Mouse (Mus musculus) forebrain, embryonic 15.5 days (tissue): Measurements from ENCODE around the gene Trim62. TPM values are rescaled to one million over a fixed set of nuclear protein-coding genes. Genes with fewer than 3 reads are reported as not detected.
A peak's percentile ranks its signal among the peaks of the same experiment; 100 is the strongest.

Source experiments
- ATAC-seq: fragments of 200-750 bp; cut with Nextera tagmentation; replicated peaks from 2 replicates; pipeline ENCODE4 v1.8.0; 2017; ENCODE audit warnings: mild to moderate bottlenecking, moderate TSS enrichment, moderate library complexity
- H3K27ac ChIP-seq: fragments of 300-500 bp; sonication (generic); replicated peaks from 2 replicates; pipeline ENCODE4 v1.5.1; 2015; ENCODE audit warnings: mild to moderate bottlenecking, inconsistent platforms
- H3K27me3 ChIP-seq: fragments of 300-500 bp; sonication (generic); 2 replicates; pipeline ENCODE4 v1.6.1; 2015; ENCODE audit warnings: inconsistent platforms
- H3K36me3 ChIP-seq: fragments of 300-500 bp; sonication (generic); 2 replicates; pipeline ENCODE4 v1.6.1; 2015; ENCODE audit warnings: mild to moderate bottlenecking, inconsistent platforms
- H3K4me1 ChIP-seq: fragments of 300-500 bp; sonication (generic); 2 replicates; pipeline ENCODE4 v1.6.1; 2015; ENCODE audit warnings: inconsistent platforms
- H3K4me2 ChIP-seq: fragments of 300-500 bp; sonication (generic); replicated peaks from 2 replicates; pipeline ENCODE4 v1.6.1; 2015; ENCODE audit warnings: mild to moderate bottlenecking, inconsistent platforms
- H3K4me3 ChIP-seq: fragments of 300-500 bp; sonication (generic); 2 replicates; pipeline ENCODE4 v1.5.1; 2015; ENCODE audit warnings: mild to moderate bottlenecking, inconsistent platforms
- H3K9ac ChIP-seq: fragments of 300-500 bp; sonication (generic); replicated peaks from 2 replicates; pipeline ENCODE4 v1.6.1; 2015; ENCODE audit warnings: mild to moderate bottlenecking, inconsistent platforms
- H3K9me3 ChIP-seq: fragments of 300-500 bp; sonication (generic); 2 replicates; pipeline ENCODE4 v1.6.1; 2016; ENCODE audit warnings: inconsistent platforms
- whole genome bisulfite sequencing: fragments of 180-500 bp; shearing (Covaris S2); methylation state at CpG from one replicate; pipeline ENCODE4 v1.1.7; 2015; ENCODE audit warnings: mixed read lengths; 5-methylcytosine and 5-hydroxymethylcytosine counted together
- polyA plus RNA-seq: library from polyadenylated mRNA; unstranded; fragments of >200 nt; fragmentation: Nextera tagmentation; extraction: Ambion mirVana; gene quantifications from 2 replicates; pipeline ENCODE4 v1.2.1, GENCODE M21; 2015

Trim62 gene
- polyA plus RNA-seq: 9.5 and 10.5 TPM in 2 replicates

DNA sequence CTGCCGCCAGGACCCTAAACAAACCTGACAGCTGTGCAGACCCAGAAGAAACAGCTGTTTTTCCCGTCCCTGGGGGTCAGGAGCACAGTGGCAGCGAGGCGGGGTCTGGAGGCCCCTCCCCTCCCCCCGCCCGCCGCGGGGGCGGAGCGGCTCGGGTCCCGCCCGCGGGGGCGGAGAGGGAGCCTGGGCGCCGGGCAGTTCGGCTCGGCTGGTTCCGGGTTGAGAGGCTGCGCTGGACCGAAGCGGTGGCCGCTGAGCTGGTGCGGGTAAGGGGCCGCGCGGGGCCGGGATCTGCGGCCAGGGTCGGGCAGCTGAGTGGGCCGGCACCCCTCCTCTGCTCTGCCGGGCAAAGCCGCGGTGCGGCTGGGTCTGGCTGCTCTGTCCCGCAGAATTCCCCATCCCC, at the start of gene Trim62:
TSS of gene Trim62 (plus strand) at position 202 of the 403 bp plus-strand sequence.
- no peaks in the 10 kb centered on the region for H3K9me3 ChIP-seq
- no peaks in the 10 kb centered on the region for H3K36me3 ChIP-seq
- under 1% methylated on average over 37 of the region's 37 CpGs for WGBS
- ATAC-seq: peak; percentile 63
- no peaks in the 10 kb centered on the region for H3K27me3 ChIP-seq
- peak within 1 kb of the TSS; percentile 65 for H3K4me3 ChIP-seq
- peak within 1 kb of the TSS; percentile 64 for H3K27ac ChIP-seq
- H3K9ac ChIP-seq: peak within 1 kb of the TSS; percentile 76
- peak within 1 kb of the TSS; percentile 98 for H3K4me2 ChIP-seq
- H3K4me1 ChIP-seq: peaks cover 48% of the 10 kb centered on the region

DNA sequence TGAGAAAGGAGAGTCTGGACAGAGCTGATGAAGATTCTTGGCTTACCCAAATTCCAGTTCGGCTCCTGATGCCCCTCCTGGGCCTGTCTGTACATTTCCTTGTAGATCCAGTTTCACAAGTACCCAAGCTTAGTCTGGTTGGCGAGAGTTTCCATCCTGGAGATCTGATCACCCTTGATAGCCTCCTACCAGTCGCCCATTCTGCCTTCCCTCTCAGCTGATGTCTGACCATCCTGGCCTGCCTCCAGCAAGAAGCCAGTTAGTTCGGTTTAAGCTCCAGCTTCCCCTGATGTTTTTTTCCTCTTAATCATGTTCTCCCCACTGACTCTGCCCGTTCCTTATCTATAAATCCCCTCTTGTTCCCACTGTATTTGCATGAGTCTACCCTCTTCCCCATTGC, 45.2 kb upstream of the Trim62 start:
- ATAC-seq: no peak
- 76% methylated on average over 5 of the region's 5 CpGs for WGBS
- Histone ChIP-seq H3K9me3 (no peaks in the 10 kb centered on the region), H3K9ac (no peak overlapping the region), H3K36me3 (no peaks in the 10 kb centered on the region), H3K4me3 (no peak overlapping the region), H3K4me1 (peaks cover 12% of the 10 kb centered on the region; the same call in 1 of the 2 replicates), H3K27me3 (no peaks in the 10 kb centered on the region), H3K4me2 (no peak overlapping the region), H3K27ac (no peak overlapping the region)

DNA sequence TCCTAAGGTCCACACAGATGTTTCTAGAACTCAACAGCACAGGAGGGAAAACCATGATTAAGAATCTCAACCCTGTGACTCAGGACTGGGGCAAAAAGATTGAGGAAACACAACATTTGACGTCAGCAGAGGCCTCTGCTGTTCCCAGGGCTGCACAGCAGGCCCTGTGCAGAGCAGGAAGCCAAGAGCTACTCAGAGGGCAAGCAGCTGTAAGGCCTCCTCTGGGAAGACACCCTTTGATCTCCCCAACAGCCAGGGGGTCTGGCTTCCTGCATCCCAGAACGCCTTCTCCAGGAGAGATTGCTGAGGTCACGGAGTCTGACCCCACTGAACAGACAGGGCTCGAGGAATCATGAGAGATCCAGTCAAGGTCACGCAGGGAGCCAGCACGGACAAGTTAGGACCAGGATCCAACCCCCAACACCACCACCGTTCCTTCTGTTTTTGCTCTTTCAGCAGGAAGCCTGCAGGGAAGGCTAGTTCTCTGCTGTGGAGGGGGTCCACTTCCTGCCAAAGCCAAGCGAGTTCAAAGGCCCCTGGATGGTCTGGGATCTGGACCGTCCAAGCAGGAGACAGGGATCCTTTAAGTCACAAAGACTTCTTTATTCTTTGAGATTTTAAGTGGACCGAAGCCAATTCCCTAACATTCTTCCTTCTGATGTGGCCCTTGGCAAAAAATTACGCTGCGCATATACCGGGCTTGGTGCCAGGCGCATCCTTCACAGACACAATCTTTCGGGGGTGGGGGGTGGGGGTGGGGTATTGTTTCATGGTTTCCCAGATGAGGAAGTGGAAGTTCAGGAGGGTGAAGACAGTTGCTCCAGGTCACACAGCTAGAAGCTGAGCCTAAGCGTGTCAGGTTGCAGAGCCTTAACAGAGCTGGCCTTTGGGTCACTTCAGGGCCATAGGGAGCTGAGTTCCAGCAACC, 43.3 kb upstream of the Trim62 start:
- H3K27me3 ChIP-seq: no peaks in the 10 kb centered on the region
- peak overlapping the region; percentile 56 for H3K27ac ChIP-seq
- no peak overlapping the region for H3K4me2 ChIP-seq
- WGBS: 53% methylated on average over 16 of the region's 16 CpGs
- H3K9ac ChIP-seq: no peak overlapping the region
- peaks cover 18% of the 10 kb centered on the region for H3K4me1 ChIP-seq
- no peaks in the 10 kb centered on the region for H3K9me3 ChIP-seq
- ATAC-seq: no peak
- no peaks in the 10 kb centered on the region for H3K36me3 ChIP-seq
- no peak overlapping the region for H3K4me3 ChIP-seq

DNA sequence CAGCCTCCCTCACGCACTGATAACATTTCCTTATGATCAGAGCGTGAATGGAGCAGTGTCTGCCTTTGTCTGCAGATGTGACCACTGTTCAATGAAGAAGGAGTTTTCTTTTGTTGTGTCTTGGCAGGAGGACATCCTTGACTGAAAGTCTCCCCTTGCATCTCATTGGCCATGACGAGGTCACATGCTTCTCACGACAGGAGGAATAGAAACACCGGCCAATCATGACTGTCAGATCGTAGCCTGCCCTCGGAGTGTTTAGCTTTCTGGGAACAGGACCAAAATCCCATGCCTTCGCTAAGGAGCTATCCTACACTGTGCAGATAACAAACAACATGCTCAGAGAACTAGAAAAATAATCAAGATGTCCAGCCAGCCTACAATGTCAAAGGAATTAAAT, 42.1 kb upstream of the Trim62 start:
- Histone ChIP-seq H3K4me2 (no peak overlapping the region), H3K36me3 (no peaks in the 10 kb centered on the region), H3K9ac (no peak overlapping the region), H3K9me3 (no peaks in the 10 kb centered on the region), H3K27ac (no peak overlapping the region), H3K4me1 (peaks cover 28% of the 10 kb centered on the region), H3K27me3 (no peaks in the 10 kb centered on the region), H3K4me3 (no peak overlapping the region)
- 30% methylated on average over 8 of the region's 8 CpGs for WGBS
- ATAC-seq: no peak; the same call in 1 of the 2 replicates

DNA sequence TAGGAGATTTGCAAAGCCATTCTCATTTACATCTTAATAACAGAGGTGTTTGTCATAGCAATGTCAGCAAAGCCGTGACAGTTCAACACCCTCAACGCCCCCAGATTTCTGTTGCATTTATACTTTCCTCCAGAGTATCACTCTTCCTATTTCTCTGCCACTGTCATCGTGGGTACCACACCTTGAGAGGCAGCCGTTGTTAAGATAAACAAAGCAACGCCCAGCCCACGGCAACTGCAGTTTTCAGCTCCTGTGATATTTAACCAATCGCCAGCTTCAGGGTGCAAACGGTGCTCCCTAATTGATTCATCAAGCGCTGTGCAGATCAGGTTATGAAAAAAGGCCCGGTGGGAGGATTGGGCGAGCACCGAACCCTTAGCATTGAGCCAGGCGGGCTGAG, 38.8 kb upstream of the Trim62 start:
- H3K4me3 ChIP-seq: no peak overlapping the region
- no peak overlapping the region for H3K9ac ChIP-seq
- no peaks in the 10 kb centered on the region for H3K36me3 ChIP-seq
- H3K27me3 ChIP-seq: no peaks in the 10 kb centered on the region
- no peak overlapping the region for H3K4me2 ChIP-seq
- no peak for ATAC-seq
- H3K4me1 ChIP-seq: peaks cover 29% of the 10 kb centered on the region
- H3K9me3 ChIP-seq: no peaks in the 10 kb centered on the region
- 35% methylated on average over 13 of the region's 13 CpGs for WGBS
- peak overlapping the region; percentile 49; the same call in 1 of the 2 replicates for H3K27ac ChIP-seq

DNA sequence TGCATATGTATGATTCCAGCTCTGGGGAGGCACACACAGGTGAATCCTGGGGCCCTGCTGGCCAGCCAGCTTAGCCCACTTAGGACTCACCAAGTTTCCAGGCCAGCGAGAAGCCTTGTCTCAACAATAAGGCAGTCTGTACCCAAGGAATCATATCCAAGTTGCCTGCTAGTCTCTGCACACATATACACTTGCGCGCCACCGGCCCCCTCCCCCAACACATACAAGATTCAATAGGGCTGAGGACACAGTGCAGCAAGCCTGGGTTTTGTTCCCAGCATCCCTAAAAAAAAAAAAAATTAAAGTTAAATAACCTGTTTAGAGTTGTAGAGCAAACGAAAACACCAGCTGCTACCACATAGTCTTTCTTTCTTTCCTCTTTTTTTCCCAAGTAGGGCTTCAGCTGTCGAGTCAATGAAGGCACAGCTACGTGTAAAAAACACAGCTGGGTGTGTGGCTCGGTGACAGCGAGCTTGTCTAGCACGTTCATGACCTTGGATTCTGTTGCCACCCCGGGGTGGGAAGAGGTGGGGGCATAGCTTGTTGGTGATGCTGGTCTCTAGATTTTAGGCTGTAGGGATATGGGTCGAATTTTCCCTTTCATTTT, 37.9 kb upstream of the Trim62 start:
- WGBS: 38% methylated on average over 12 of the region's 12 CpGs
- Histone ChIP-seq H3K27me3 (no peaks in the 10 kb centered on the region), H3K4me2 (no peak overlapping the region), H3K36me3 (no peaks in the 10 kb centered on the region), H3K4me3 (no peak overlapping the region), H3K27ac (peak overlapping the region; percentile 49; the same call in 1 of the 2 replicates), H3K9me3 (no peaks in the 10 kb centered on the region), H3K9ac (no peak overlapping the region), H3K4me1 (peaks cover 21% of the 10 kb centered on the region)
- peak; percentile 78 for ATAC-seq

DNA sequence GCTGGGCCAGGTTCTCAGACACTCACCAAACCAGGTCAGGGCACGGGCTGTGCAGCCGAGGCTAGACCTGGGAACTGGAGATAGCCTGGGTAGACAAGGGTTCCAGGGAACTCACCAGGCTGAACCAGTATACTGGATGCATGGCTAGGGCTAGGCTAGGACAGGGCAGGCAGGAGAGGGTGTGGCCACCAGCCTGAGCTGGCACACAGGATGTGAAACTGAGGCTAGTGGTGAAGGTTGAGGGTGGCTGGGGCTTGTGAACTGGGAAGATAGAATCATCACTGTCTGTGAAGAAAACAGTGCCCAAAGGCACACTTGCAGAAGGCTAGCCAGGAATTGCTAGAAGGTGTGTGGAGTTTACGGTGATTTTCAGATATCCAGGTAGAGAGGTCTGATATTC, 34.4 kb upstream of the Trim62 start:
- peaks cover 23% of the 10 kb centered on the region for H3K4me1 ChIP-seq
- no peaks in the 10 kb centered on the region for H3K27me3 ChIP-seq
- no peaks in the 10 kb centered on the region for H3K36me3 ChIP-seq
- no peak for ATAC-seq
- H3K4me2 ChIP-seq: no peak overlapping the region
- no peak overlapping the region for H3K4me3 ChIP-seq
- H3K27ac ChIP-seq: no peak overlapping the region
- 91% methylated on average over 3 of the region's 3 CpGs for WGBS
- no peak overlapping the region for H3K9ac ChIP-seq
- no peaks in the 10 kb centered on the region for H3K9me3 ChIP-seq

DNA sequence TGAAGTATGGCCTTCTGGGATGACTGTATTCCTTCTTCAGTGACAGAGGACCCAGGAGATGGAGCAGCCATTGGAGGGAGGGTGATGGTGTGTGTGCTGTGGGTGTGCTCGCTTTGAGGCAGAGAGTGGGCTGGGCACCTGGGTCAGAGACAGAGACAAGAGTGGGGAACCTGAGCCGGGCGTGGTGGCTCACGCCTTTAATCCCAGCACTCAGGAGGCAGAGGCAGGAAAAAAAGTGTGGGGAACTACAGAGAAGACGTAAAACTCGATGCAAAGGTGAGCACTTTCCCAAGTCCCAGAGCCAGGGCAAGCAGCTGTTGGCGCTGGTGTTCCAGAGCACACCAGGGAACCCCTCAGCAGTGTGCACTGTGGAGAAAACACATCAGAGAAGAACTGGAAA, 33.7 kb upstream of the Trim62 start:
- Histone ChIP-seq H3K36me3 (no peaks in the 10 kb centered on the region), H3K27me3 (no peaks in the 10 kb centered on the region), H3K9me3 (no peaks in the 10 kb centered on the region), H3K27ac (no peak overlapping the region), H3K4me2 (no peak overlapping the region), H3K4me3 (no peak overlapping the region), H3K9ac (no peak overlapping the region), H3K4me1 (peaks cover 21% of the 10 kb centered on the region)
- ATAC-seq: no peak
- 77% methylated on average over 7 of the region's 7 CpGs for WGBS

DNA sequence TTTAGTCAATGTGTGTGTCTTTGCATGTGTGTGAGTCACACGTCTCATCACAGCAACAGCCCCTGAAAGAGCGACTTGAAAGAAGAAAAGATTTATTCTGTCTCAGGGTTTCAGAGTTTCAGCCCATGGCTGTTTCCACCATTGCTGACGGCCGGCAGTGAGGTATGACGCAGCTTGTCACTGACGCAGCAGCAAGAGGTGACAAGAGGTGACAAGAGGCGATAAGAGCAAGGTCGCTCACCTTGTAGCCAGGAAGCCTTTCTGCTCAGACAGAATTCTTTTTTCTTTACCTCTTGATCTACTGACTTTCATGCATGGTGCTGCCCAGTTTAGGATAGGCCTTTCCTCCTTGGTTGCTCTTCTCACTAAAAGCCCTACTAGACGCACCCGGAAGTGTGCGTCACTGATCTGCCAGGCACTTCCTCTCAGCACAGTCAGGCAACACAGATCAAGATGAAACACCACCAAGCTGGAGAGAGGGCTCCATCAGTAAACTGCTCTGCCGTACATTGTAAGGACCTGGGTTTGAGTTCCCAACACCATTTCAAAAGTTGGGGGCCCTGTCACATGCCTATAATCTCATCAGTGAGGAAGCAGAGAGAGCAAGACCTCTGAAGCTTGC, 31.0 kb upstream of the Trim62 start:
- no peaks in the 10 kb centered on the region for H3K36me3 ChIP-seq
- no peak overlapping the region for H3K4me3 ChIP-seq
- WGBS: 90% methylated on average over 12 of the region's 12 CpGs
- H3K9ac ChIP-seq: no peak overlapping the region
- H3K27ac ChIP-seq: no peak overlapping the region
- ATAC-seq: no peak
- H3K4me1 ChIP-seq: peaks cover 8% of the 10 kb centered on the region; the same call in 1 of the 2 replicates
- no peak overlapping the region for H3K4me2 ChIP-seq
- H3K27me3 ChIP-seq: no peaks in the 10 kb centered on the region
- no peaks in the 10 kb centered on the region for H3K9me3 ChIP-seq

DNA sequence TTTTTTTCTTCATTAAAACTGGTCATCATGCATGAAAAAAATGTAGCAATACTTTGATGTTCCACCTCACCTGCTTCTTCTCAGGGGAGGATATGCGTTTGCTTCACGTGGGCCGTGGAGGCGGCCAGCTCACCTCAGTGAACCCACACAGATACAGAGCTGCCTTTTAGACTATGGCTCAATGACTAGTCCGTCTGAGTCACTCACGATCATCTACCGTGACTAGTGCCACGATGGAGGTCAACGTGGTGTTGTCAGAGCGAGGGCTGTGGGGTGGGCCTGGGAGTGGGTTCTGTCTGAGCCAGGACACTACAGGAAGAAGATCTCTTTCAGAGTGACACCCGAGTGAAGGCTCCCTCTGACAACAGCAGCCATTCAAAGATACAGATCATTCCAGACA, 30.3 kb upstream of the Trim62 start:
- H3K27ac ChIP-seq: no peak overlapping the region
- no peaks in the 10 kb centered on the region for H3K36me3 ChIP-seq
- H3K4me2 ChIP-seq: no peak overlapping the region
- H3K4me3 ChIP-seq: no peak overlapping the region
- WGBS: 82% methylated on average over 11 of the region's 11 CpGs
- H3K4me1 ChIP-seq: peaks cover 8% of the 10 kb centered on the region; the same call in 1 of the 2 replicates
- H3K9ac ChIP-seq: no peak overlapping the region
- no peaks in the 10 kb centered on the region for H3K9me3 ChIP-seq
- no peaks in the 10 kb centered on the region for H3K27me3 ChIP-seq
- no peak for ATAC-seq

DNA sequence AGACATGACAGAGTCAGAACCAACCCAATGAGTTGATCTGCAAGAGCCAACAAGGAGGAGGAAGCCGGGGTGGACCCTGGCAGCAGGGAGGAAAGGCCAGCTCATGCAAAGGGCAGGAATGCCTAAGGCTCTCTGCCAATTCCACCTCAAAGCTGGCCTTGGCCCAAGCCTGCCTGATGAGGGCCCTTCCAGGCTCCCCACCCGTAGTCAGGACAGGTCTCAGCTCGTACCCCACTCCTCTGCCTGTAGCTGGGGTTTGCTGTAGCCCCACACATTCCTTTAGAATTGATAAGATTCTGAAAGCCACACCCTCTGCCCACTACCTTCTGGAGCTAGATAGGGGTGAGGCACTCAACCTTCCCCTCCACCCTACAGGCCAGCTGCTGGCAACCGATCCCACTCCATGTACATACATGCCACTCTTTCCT, 27.8 kb upstream of the Trim62 start:
- WGBS: 58% methylated on average over 4 of the region's 4 CpGs
- H3K4me1 ChIP-seq: peaks cover 8% of the 10 kb centered on the region; the same call in 1 of the 2 replicates
- H3K27me3 ChIP-seq: no peaks in the 10 kb centered on the region
- H3K27ac ChIP-seq: no peak overlapping the region
- no peak overlapping the region for H3K4me2 ChIP-seq
- H3K9ac ChIP-seq: no peak overlapping the region
- ATAC-seq: no peak
- H3K9me3 ChIP-seq: no peaks in the 10 kb centered on the region
- H3K4me3 ChIP-seq: no peak overlapping the region
- H3K36me3 ChIP-seq: no peaks in the 10 kb centered on the region

DNA sequence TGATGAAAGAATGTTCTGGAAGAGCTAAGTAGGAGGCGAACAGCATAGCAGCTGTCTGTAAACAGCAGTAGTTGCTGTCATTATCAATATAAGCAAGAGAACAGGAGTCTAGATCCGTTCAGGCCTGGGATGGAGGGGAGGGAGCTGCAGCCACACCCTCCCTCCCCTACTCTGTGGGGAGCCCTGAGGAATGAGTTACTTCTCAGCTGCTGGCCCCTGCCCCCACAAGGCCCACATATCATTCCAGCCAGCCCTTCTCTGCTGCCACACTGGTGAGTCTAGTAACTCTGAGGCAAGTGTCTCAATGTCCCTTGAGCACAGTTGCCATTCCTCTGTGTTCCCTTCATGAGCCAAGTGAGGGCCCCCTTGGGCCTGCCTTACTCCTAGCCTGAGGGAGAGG, 26.2 kb upstream of the Trim62 start:
- H3K27ac ChIP-seq: no peak overlapping the region
- H3K36me3 ChIP-seq: no peaks in the 10 kb centered on the region
- no peak overlapping the region for H3K4me3 ChIP-seq
- WGBS: 71% methylated on average over 2 of the region's 2 CpGs
- peaks cover 8% of the 10 kb centered on the region; the same call in 1 of the 2 replicates for H3K4me1 ChIP-seq
- H3K9ac ChIP-seq: no peak overlapping the region
- ATAC-seq: 0 out of 2 replicates have a peak, but pooled peaks have one; percentile 8
- no peak overlapping the region for H3K4me2 ChIP-seq
- no peaks in the 10 kb centered on the region for H3K27me3 ChIP-seq
- H3K9me3 ChIP-seq: no peaks in the 10 kb centered on the region
